Mouse (Mus musculus) kidney, embryonic 16.5 days (tissue): ENCODE data around the gene Jup. TPM values are rescaled to one million over a fixed set of nuclear protein-coding genes. Genes with fewer than 3 reads are reported as not detected.
A peak's percentile ranks its signal among the peaks of the same experiment; 100 is the strongest.

ENCODE experiments used
- ATAC-seq: fragments of 200-750 bp; cut with Nextera tagmentation; 2 replicates; pipeline ENCODE4 v1.8.0; 2017; ENCODE audit warnings: moderate TSS enrichment; ENCODE audit not compliant: low FRiP score, low TSS enrichment
- H3K27ac ChIP-seq: fragments of 300-500 bp; sonication (generic); 2 replicates; pipeline ENCODE4 v1.5.1; 2014; ENCODE audit warnings: low read length
- H3K27me3 ChIP-seq: fragments of 300-500 bp; sonication (generic); 2 replicates; pipeline ENCODE4 v1.6.1; 2014; ENCODE audit warnings: low read length, control low read depth, mixed read lengths; ENCODE audit not compliant: insufficient read depth
- H3K36me3 ChIP-seq: fragments of 300-500 bp; sonication (generic); 2 replicates; pipeline ENCODE4 v1.6.1; 2014; ENCODE audit warnings: low read length, control low read depth, mixed read lengths; ENCODE audit not compliant: insufficient read depth
- H3K4me1 ChIP-seq: fragments of 300-500 bp; sonication (generic); 2 replicates; pipeline ENCODE4 v1.6.1; 2014; ENCODE audit warnings: low read length, control low read depth, mixed read lengths; ENCODE audit not compliant: insufficient read depth
- H3K4me2 ChIP-seq: fragments of 300-500 bp; sonication (generic); replicated peaks from 2 replicates; pipeline ENCODE4 v1.6.1; 2014; ENCODE audit warnings: low read depth, low read length
- H3K4me3 ChIP-seq: fragments of 300-500 bp; sonication (generic); 2 replicates; pipeline ENCODE4 v1.5.1; 2014; ENCODE audit warnings: mild to moderate bottlenecking, low read length
- H3K9ac ChIP-seq: fragments of 300-500 bp; sonication (generic); replicated peaks from 2 replicates; pipeline ENCODE4 v1.6.1; 2014; ENCODE audit warnings: low read length
- H3K9me3 ChIP-seq: fragments of 300-500 bp; sonication (generic); 2 replicates; pipeline ENCODE4 v1.6.1; 2016; ENCODE audit warnings: low read length, control low read depth
- WGBS: fragments of 180-500 bp; shearing (Covaris S2); extraction: QIAGEN DNeasy Blood & Tissue Kit; methylation state at CpG from one replicate; pipeline ENCODE4 v1.1.7; 2014; 5-methylcytosine and 5-hydroxymethylcytosine counted together
- polyA plus RNA-seq: library from polyadenylated mRNA; unstranded; fragments of >200 nt; fragmentation: Nextera tagmentation; extraction: Ambion mirVana; gene quantifications from 2 replicates; pipeline ENCODE4 v1.2.1, GENCODE M21; 2015

Gene Jup
- polyA plus RNA-seq, 1 experiment from 2014 or later: 153 TPM

DNA sequence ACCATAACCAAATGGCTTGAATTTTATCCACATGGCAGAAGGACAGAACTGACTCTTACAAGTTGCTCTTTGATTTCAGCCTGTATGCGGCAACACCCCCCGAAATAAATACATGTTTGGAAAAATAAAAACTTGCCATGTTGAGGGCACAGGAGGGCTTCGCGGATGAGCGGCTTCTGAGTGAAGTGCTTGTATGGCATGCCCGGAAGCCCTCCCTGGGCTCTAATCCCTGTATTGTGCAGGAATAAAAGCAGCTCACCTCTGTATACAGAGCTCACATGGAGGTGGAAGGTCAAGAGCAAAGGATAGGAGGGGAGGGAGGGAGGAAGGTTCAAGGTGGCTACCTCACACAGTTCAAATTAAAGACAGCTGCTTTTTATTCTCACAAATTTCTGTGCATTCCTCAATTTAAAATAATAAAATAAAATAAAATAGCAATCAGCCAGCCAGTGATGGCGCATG, 5.6 kb downstream of the Jup start:
- no peak for ATAC-seq
- Histone ChIP-seq H3K4me3 (no peak overlapping the region), H3K36me3 (no peaks in the 10 kb centered on the region), H3K9ac (no peak overlapping the region), H3K9me3 (no peaks in the 10 kb centered on the region), H3K27me3 (no peaks in the 10 kb centered on the region), H3K4me1 (peaks cover 92% of the 10 kb centered on the region), H3K4me2 (no peak overlapping the region), H3K27ac (peak overlapping the region; percentile 78; the same call in 1 of the 2 replicates)
- WGBS: 92% methylated on average over 7 of the region's 7 CpGs

DNA sequence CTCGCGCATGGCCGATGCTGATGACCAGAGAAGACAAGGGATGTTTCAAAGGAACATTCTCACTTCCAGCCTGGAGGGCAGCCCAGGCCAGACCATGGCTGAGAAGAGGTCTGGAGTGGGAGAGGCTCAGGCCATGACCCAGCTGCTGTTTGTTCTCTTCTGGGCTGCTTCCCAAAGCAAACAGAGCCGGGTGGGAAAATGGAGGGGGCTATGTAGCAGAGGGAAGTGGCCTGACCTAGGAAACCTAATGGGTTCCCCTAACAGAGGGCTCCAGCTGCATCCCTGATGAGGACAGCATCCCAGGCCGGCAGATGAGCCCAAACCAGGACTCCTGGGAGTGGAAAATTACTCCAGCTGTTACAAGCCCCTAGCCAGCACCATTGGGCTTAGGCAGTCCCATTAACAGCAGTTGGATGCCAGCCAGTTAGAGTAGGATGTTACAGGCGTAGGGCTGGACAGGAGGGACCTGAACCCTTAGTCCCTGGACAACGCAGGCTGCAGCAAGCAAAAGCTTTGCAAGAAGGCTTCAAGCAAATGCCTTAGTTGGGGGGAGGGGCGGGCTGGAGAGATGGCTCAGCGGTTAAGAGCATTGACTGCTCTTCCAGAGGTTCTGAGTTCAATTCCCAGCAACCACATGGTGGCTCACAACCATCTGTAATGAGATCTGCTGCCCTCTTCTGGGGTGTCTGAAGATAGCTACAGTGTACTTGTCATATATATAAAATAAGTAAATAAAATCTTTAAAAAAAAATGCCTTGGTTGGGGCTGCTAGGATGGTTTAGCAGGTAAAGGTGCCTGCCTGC, 6.3 kb downstream of the Jup start:
- ATAC-seq: peak; percentile 72
- Histone ChIP-seq H3K27me3 (no peaks in the 10 kb centered on the region), H3K9me3 (no peaks in the 10 kb centered on the region), H3K4me2 (no peak overlapping the region), H3K27ac (peak overlapping the region; percentile 78), H3K9ac (no peak overlapping the region; the same call in 1 of the 2 replicates), H3K4me3 (no peak overlapping the region), H3K36me3 (0 out of 2 replicates have a peak, but pooled peaks cover under 1% of the 10 kb centered on the region), H3K4me1 (peaks cover 95% of the 10 kb centered on the region)
- WGBS: 43% methylated on average over 9 of the region's 9 CpGs

DNA sequence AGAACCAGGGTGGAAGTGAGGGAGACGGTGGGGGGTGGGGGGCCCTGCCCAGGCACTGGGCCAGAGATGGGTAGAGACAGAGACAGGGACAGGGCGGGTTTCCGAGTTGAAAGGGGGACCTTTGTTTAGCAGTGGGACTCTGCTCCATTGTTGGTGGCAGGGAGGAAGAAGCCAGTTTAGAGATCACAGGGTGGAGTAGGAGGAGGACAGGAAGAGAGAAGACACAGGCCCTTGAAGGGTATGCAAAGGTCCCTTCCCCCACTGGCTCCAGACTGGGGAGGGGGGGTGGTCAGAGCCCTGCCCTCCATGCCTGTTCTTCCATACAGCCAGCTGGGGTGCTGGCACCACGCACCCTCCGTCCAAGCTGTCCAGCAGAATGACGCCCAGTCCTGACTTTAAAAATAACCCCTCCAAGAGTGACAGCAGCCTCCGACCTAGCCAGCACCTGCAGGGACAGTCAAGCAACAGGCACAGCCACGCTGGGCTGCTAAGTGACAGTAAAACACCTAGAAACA, 7.6 kb downstream of the Jup start:
- H3K9ac ChIP-seq: no peak overlapping the region

DNA sequence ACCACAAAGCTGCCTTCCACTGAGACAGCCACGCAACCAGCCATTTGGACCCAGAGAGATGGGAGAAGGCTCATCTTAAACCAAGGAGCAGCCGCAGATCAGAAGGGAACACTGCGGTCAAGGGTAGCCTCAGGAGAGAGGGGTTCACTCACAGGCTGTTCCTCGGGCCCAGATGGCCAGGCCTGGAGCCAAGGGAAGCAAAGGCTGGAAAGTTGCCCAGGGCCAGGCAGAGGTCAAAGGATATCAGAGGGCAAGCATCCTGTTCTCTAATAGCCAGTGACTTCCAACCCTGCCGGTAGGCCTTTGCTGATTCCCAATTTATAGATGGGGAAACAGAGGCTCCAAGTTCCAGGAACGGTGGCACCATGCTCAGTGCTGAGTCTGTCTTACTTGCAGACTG, 9.0 kb downstream of the Jup start:
- 54% methylated on average over 6 of the region's 6 CpGs for WGBS
- H3K9me3 ChIP-seq: no peaks in the 10 kb centered on the region
- H3K4me2 ChIP-seq: peak overlapping the region; percentile 34
- 0 out of 2 replicates have a peak overlapping the region, but pooled peaks have one; percentile 41 for H3K9ac ChIP-seq
- no peak for ATAC-seq
- no peaks in the 10 kb centered on the region for H3K27me3 ChIP-seq
- peak overlapping the region; percentile 90 for H3K27ac ChIP-seq
- peaks cover 77% of the 10 kb centered on the region for H3K4me1 ChIP-seq
- peaks cover 21% of the 10 kb centered on the region; the same call in 1 of the 2 replicates for H3K36me3 ChIP-seq
- H3K4me3 ChIP-seq: no peak overlapping the region

More for the DNA sequence above, 7.6 kb downstream of the Jup start:
- Histone ChIP-seq H3K4me2 (no peak overlapping the region), H3K27me3 (no peaks in the 10 kb centered on the region), H3K36me3 (peaks cover 12% of the 10 kb centered on the region; the same call in 1 of the 2 replicates), H3K4me1 (peaks cover 91% of the 10 kb centered on the region), H3K27ac (peak overlapping the region; percentile 78), H3K4me3 (no peak overlapping the region), H3K9me3 (no peaks in the 10 kb centered on the region)
- ATAC-seq: no peak
- 42% methylated on average over 8 of the region's 8 CpGs for WGBS

DNA sequence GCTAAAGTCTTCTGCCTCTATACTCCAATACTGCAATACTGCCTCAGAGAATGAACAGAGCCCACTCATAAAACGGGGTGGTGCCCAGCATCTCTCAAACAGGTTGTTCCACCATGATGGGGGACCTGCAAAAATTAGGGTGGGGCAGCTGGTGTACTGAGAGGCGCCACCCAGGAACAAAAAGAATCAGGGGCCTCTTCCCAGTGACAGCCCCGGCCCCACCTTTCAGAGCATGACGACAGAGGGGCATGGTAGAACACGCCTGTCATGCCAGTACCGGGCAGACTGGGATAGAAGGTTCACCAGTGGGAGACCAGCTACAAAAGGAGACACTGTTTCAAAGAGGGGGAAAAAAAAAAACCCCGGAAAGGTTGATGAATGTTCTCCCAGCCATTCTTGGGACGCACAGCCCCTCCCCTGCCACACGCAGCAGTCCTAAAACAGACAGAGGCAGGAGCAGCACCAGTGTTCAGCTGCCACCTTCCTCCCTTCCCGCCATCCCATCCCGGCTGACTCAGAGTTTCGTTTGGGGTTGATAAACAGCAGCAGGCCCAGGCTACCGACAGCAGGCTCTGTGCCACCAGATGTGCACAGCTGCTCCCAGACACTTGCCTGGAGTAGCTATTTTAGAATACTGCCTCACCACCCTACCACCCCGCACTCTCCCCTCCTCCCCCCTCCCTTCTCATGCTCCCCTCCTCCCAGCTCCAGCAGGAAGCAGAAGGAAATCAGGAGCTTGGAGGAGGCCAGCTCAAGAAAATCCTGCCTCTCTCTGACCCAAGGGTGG, 9.8 kb downstream of the Jup start:
- Histone ChIP-seq H3K27me3 (no peaks in the 10 kb centered on the region), H3K4me1 (peaks cover 69% of the 10 kb centered on the region), H3K9me3 (no peaks in the 10 kb centered on the region), H3K9ac (peak overlapping the region; percentile 41; the same call in 1 of the 2 replicates), H3K36me3 (peaks cover 29% of the 10 kb centered on the region), H3K27ac (peak overlapping the region; percentile 90), H3K4me2 (peak overlapping the region; percentile 34), H3K4me3 (no peak overlapping the region)
- ATAC-seq: 0 out of 2 replicates have a peak, but pooled peaks have one; percentile 16
- 31% methylated on average over 14 of the region's 14 CpGs for WGBS

DNA sequence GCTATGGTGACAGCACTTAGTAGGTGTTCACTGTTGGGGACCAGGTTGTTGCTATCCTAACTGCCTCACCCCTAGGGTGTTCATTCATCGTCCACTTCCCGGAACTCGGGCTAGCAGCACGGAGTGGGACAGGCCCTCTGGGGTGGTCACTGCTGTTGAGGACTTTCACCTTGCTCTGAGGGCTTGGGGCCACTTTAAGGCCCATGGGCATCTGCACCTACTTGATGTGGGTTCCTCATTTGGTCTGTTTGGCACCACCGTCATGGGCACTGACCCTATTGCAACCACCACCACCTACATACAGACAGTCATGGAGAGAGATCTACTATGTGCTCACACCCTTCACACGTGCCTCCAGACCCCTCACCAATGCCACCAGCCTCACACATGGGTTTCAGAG, 10.5 kb downstream of the Jup start:
- Histone ChIP-seq H3K4me1 (peaks cover 63% of the 10 kb centered on the region), H3K36me3 (peaks cover 36% of the 10 kb centered on the region), H3K27ac (peak overlapping the region; percentile 90), H3K4me2 (no peak overlapping the region; the same call in 1 of the 2 replicates), H3K27me3 (no peaks in the 10 kb centered on the region), H3K4me3 (no peak overlapping the region), H3K9ac (no peak overlapping the region), H3K9me3 (no peaks in the 10 kb centered on the region)
- 92% methylated on average over 6 of the region's 6 CpGs for WGBS
- no peak for ATAC-seq

DNA sequence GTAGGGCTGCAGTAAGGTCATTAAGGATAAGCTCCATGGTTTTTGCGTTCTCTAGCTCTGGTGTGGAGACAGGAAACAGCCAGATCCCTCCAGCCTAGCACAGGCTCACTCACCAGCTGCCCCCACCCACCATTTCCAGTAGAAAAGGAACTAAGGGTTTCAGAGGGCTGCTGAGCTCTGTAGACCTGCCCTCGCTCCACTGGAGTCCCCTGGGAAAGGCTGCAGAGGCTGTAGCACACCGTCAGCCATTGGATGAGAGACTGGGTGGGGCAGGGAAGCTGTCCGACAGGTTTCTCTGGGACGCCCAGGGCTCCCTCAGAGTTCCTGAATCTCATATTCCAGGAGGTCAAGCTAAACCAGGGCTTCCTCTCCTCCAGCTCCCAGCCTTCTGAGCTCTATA, 11.0 kb downstream of the Jup start:
- Histone ChIP-seq H3K27me3 (no peaks in the 10 kb centered on the region), H3K4me2 (no peak overlapping the region), H3K4me1 (peaks cover 57% of the 10 kb centered on the region), H3K9me3 (no peaks in the 10 kb centered on the region), H3K27ac (peak overlapping the region; percentile 90), H3K4me3 (no peak overlapping the region), H3K36me3 (peaks cover 41% of the 10 kb centered on the region), H3K9ac (0 out of 2 replicates have a peak overlapping the region, but pooled peaks have one; percentile 11)
- ATAC-seq: peak; percentile 47
- whole genome bisulfite sequencing: 51% methylated on average over 5 of the region's 5 CpGs

DNA sequence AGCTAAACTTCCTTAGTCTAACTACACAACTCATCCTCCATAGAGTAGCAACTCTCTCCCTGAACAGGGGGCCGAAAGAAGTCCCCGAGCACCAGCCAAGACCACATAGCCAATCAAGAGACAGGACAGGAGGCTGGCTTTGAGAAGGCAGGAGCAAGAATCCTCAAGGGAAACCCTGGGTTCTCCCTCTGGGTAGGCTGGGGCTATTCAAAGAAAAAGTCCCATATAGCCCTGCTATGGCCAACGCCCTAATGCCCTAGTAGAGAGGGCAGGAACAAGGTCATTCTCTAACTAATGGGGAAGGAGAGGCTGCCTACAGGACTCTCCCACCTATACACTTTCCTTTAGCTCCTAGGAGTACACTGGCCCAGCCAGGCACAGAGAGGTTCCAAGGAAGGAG, 12.5 kb downstream of the Jup start:
- Histone ChIP-seq H3K27me3 (no peaks in the 10 kb centered on the region), H3K4me3 (no peak overlapping the region), H3K9ac (no peak overlapping the region), H3K4me1 (peaks cover 42% of the 10 kb centered on the region), H3K4me2 (no peak overlapping the region), H3K27ac (no peak overlapping the region), H3K9me3 (no peaks in the 10 kb centered on the region), H3K36me3 (peaks cover 49% of the 10 kb centered on the region)
- WGBS: 89% methylated on average over 3 of the region's 3 CpGs
- no peak for ATAC-seq

DNA sequence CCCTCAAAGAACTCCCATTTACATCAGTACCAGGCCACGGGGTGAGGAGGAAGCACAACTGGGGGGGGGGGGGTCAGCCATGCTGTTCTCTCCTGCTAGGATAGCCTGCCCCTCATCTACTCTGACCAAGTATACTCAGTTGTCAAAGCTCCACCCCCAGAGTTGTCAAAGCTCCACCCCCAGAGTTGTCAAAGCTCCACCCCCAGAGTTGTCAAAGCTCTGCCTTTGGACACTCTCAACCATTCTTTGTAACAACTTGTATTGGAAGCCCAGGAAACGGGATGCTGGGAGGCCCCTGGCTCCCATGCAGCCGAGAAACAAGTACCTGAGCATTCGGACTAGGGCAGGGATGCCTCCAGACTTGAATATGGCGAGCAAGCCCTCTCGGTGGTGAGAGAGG, 14.9 kb downstream of the Jup start:
- no peak overlapping the region for H3K27ac ChIP-seq
- H3K36me3 ChIP-seq: peaks cover 68% of the 10 kb centered on the region
- H3K9ac ChIP-seq: no peak overlapping the region
- H3K4me2 ChIP-seq: no peak overlapping the region
- H3K4me3 ChIP-seq: no peak overlapping the region
- H3K9me3 ChIP-seq: no peaks in the 10 kb centered on the region
- WGBS: 87% methylated on average over 6 of the region's 6 CpGs
- H3K27me3 ChIP-seq: no peaks in the 10 kb centered on the region
- H3K4me1 ChIP-seq: peaks cover 23% of the 10 kb centered on the region
- no peak for ATAC-seq
